27 mouse cellular contexts compared by ENCODE assay signal in the genomic region with DNA sequence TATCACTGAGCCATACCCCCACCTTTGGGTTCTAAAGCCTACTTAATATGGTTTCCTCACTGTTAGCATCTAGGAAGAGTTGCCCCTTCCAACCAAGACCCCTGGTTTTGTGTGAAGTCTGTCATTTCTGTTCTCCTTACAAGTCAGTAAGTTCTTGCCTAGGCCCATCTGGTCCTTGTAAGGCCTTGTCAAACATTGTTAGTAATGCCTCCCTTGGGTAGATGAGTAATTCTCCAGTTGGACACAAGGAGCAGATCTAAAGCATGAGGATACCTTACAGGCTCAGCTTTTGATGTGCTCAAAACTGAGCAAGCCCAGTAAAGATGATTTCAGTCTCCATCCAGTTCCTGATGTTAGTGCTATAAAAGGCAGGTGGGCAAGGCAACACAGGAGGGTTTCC. TPM values are rescaled to one million over a fixed set of nuclear protein-coding genes. Genes with fewer than 3 reads are reported as not detected.
"Had no signal": no experiment of that assay in that cellular context is flagged by ENCODE, and none has a peak within 500 bp of the region (broad histone marks: within the 10 kb centered on the region; RNA-seq: fewer than 3 reads in every experiment).

No protein-coding gene starts in this region.

- H3K9ac ChIP-seq: heart, embryonic 12.5 days; hindbrain, embryonic 13.5 days; hindbrain, embryonic 15.5 days; kidney, embryonic 15.5 days; limb, embryonic 12.5 days; liver, embryonic 12.5 days; liver, embryonic 14.5 days had no signal

- H3K4me2 ChIP-seq: heart, embryonic 12.5 days; hindbrain, embryonic 13.5 days; hindbrain, embryonic 15.5 days; kidney, embryonic 15.5 days; limb, embryonic 12.5 days; liver, embryonic 12.5 days had no signal

- H3K36me3 ChIP-seq: heart, embryonic 10.5 days; heart, embryonic 12.5 days; hindbrain, embryonic 13.5 days; hindbrain, embryonic 15.5 days; kidney, embryonic 15.5 days; limb, embryonic 10.5 days; limb, embryonic 12.5 days; liver, embryonic 12.5 days had no signal

- H3K4me3 ChIP-seq: heart, embryonic 10.5 days; heart, embryonic 12.5 days; hindbrain, embryonic 13.5 days; hindbrain, embryonic 15.5 days; kidney, embryonic 15.5 days; layer of hippocampus, adult 2 months; left cerebral cortex, adult 2 months; limb, embryonic 10.5 days; limb, embryonic 12.5 days; liver, embryonic 12.5 days had no signal

- H3K9me3 ChIP-seq: heart, embryonic 10.5 days; heart, embryonic 12.5 days; hindbrain, embryonic 13.5 days; hindbrain, embryonic 15.5 days; kidney, embryonic 15.5 days; limb, embryonic 10.5 days; limb, embryonic 12.5 days; liver, embryonic 12.5 days had no signal

- H3K27ac ChIP-seq: heart, embryonic 10.5 days; hindbrain, embryonic 13.5 days; hindbrain, embryonic 15.5 days; hindbrain, postnatal 0 days; kidney, embryonic 15.5 days; kidney, postnatal 0 days; layer of hippocampus, adult 2 months; left cerebral cortex, adult 2 months; limb, embryonic 10.5 days; limb, embryonic 12.5 days; liver, embryonic 12.5 days; liver, embryonic 14.5 days had no signal

- DNase-seq: gastrocnemius, postnatal 14 days; gastrocnemius, postnatal 36 days; heart, adult 18-20 months; heart, postnatal 10 days; heart, postnatal 36 days; kidney, adult 11 months; kidney, adult 2 months; kidney, adult 9 months; kidney, postnatal 14 days; kidney, postnatal 4 days; liver had no signal

- ATAC-seq: hindbrain, postnatal 0 days; intestine, embryonic 16.5 days; liver, embryonic 12.5 days had no signal

- H3K27me3 ChIP-seq: heart, embryonic 12.5 days; hindbrain, embryonic 13.5 days; hindbrain, embryonic 15.5 days; kidney, embryonic 15.5 days; limb, embryonic 12.5 days; liver, embryonic 12.5 days had no signal

RNA-seq across cellular contexts. Expression of gene Gm21885, which starts 12.9 kb away (rescaled TPM):
- polyA plus RNA-seq: gonadal fat pad, adult 2 months; heart, embryonic 12.5 days; heart, embryonic 16.5 days; hindbrain, postnatal 0 days; kidney, adult 2 months; kidney, embryonic 15.5 days; limb, embryonic 10.5 days; limb, embryonic 12.5 days; liver, embryonic 12.5 days; liver, embryonic 14.5 days had no signal
